Mouse (Mus musculus) erythroid progenitor cell, adult 5-6 weeks (primary cell): ENCODE measurements around the gene Hspa1l. TPM values are rescaled to one million over a fixed set of nuclear protein-coding genes. Genes with fewer than 3 reads are reported as not detected.
"Not testable (repeated sequence)": the region's sequence is repeated elsewhere in the genome, so short reads cannot be mapped to it uniquely, and the experiment has no call there.

Experiments
- ATAC-seq: replicated peaks from 2 replicates; pipeline ENCODE4 v1.8.0; 2016; ENCODE audit warnings: moderate number of reproducible peaks, mild to moderate bottlenecking, moderate TSS enrichment, inconsistent platforms; ENCODE audit not compliant: poor library complexity, low FRiP score, severe bottlenecking
- total RNA-seq, 2 experiments: library from RNA; stranded (forward) in 1 of 2; stranded (reverse) in 1 of 2; fragments of 150-400 nt in 1 of 2; fragments of 186-747, 209-891 nt in 1 of 2; gene quantifications; 2 replicates each; pipeline versions ENCODE4 v1.2.3 to v1.2.4; 2015 to 2017; ENCODE audit warnings: low replicate concordance in 2 of 2

Gene Hspa1l
- total RNA-seq, 2 experiments from 2014 or later: not detected

- ATAC-seq: no peak
Observed at GRCm38 (mm10) chr17:34950514-34951455, 21.7 kb upstream of the Hspa1l start.

- ATAC-seq: peak; percentile 27
Observed at GRCm38 (mm10) chr17:34951636-34952377, 20.7 kb upstream of the Hspa1l start.

DNA sequence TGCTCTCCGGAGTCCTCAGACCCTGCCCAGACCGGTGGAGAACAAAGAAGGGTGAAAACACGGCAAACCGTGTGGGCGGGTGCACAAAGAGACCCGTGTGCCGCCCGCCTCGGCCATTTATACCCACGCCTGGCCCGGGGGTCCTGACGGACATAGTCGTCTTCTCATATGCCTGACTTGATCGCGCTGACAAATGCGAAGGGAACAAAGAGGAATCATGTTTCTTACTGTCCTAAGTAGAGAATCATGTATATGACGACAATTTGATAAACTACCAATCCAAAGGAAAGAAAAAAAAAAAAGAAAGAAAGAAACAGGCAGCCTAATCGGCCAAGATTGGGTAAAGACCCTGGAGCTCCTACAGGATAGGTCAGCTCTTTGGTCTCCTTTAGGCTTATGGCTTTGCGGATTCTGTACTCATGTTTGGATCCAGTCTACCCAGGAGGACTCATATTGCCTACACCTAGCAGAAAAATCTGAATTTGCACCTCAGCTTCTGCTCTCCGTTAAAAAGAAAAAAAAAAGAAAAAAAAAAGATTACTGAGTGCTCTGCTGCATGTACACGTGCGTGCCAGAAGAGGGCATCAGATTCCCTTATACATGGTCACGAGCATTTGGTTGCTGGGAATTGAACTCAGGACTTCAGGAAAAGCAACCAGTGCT, 20.0 kb upstream of the Hspa1l start:
- peak; percentile 92 for ATAC-seq

GRCm38 (mm10) chr17:34953258-34953657, 19.2 kb upstream of the Hspa1l start:
- ATAC-seq: no peak

DNA sequence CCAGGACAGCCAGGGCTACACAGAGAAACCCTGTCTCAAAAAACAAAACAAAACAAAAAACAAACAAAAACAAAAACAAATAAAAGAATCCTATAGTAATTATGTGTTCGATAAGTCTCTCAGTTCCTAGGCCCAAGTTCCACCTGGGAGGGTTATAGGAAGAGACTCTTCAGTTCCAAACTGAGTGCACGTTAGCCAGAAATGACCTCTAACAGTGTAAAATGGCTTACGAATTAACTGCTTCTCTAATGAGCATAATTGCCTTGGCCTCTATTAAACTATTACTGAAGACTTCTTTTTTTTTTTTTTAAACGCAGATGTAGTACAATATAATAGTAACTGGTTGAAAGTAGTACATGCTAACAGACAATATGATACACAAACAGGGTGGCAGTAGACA, 18.6 kb upstream of the Hspa1l start:
- no peak for ATAC-seq

DNA sequence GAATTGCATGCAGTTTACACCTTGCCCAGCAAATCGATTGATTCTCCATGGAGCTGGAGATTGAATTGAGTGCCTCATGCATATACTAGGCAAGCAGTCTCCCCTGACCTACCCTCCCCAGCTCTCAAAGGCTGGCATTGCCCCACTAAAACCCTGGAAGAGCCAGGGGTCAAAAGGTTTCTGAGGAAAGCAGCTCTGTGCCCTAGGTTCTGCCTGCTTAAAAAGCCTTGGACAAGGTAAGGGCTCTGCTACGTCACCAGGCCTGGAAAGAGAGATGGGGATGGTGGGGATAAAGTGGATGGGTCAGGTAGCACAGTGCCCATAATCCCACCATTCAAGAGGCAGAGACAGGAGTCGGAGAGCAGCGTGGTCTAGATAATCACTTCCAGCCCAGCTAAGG, 17.7 kb upstream of the Hspa1l start:
- ATAC-seq: no peak

GRCm38 (mm10) chr17:34955884-34956283, 16.6 kb upstream of the Hspa1l start:
- no peak for ATAC-seq

DNA sequence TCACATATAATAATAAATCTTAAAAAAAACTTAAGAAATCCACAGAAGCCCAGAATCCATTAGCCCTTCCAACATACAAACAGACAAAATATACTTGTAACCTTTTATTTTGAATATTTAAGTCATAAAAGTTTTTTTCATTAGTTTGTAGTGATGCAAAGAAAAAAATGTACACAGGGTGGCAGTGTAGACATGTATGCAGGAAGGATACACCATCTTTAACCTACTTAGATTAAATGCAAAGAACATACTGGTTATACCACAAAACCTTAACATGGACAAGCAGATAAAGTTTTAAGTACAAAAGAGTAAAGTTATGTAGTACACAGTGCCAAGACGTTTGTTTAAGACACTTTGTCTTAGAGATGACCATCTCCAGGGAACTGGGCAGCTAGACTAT, 16.2 kb upstream of the Hspa1l start:
- ATAC-seq: no peak

GRCm38 (mm10) chr17:34957291-34957690, 15.2 kb upstream of the Hspa1l start:
- ATAC-seq: not testable (repeated sequence)

- ATAC-seq: not testable (repeated sequence)
Observed at GRCm38 (mm10) chr17:34957966-34958365, 14.5 kb upstream of the Hspa1l start.

DNA sequence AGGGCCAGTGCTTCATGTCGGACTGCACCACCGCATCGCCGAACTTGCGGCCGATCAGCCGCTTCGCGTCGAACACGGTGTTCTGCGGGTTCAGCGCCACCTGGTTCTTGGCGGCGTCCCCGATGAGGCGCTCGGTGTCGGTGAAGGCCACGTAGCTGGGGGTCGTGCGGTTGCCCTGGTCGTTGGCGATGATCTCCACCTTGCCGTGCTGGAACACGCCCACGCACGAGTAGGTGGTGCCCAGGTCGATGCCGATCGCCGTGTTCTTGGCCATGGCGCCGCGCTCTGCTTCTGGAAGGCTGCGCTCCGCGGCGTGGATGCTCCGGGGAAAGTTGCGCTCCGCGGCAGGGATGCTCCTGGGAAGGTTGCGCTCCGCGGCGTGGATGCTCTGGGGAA, 13.8 kb upstream of the Hspa1l start:
- ATAC-seq: peak; percentile 35

DNA sequence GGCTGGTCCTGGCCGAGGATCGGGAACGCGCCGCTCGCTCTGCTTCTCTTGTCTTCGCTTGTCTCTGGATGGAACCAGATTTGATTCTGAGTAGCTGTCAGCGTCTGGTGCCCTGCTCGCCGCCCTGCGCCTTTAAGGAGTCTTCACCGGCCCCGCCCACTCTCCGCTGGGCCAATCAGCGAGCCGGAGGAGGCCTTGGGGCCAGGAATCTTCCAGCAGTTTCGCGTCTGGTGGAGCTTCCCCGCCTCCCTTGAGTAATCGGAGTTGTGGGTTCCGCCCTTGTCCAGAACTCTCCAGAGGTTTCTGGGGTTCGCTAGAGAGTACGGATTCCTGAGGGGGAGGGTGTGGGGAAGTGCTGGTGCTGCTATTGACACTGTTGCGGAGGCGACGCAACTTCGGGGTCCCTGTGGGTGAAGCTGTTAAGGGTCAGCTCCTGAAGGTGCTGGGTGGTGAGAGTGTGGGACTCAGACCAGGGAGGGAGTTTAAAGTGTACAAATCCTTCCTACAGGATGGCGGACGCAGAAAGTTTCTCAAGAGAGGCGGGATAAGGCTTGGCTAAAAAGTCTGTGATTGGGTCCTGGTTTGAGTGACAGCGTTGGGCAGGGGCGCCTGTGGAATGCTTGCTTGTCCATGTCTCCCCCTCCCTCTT, 13.2 kb upstream of the Hspa1l start, which contains the start of gene Hspa1b:
Gene Hspa1b (minus strand): TSS at position 109 of the 649 bp plus-strand sequence.
- peak; percentile 97 for ATAC-seq

DNA sequence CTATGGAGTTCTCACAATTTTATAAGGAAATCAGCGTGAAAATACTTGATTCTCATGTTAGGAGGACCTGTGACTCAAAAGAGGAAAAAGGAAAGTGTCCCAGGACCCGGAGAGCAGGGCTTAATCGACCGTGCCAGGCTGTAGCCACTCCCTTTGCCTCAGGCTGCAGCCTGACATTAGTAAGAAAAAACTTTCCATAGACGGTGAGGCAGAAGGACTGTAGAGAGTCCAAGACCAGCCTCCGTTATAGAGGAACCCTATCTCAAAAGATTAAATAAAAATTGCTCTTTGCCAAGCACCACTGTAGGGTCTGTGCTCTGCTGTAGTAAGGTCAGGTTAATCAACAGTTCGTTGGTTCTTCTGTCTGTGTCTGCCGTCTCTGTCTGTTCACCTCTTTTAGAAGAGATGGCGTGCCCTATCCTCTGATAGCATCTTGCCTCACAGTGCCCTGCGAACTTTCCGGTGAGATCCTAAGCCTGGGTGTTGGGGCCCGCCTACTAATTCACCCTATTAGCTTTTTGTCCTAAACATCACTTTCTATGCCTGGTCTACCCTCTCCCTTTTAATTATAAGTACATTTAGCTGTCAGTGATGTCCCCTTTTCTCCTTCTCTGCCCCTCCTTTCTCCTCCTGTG, 12.5 kb upstream of the Hspa1l start:
- 0 out of 2 replicates have a peak, but pooled peaks have one; percentile 27 for ATAC-seq

GRCm38 (mm10) chr17:34960702-34961493, 11.6 kb upstream of the Hspa1l start:
- ATAC-seq: no peak

- ATAC-seq: no peak
Observed at GRCm38 (mm10) chr17:34962125-34962524, 10.4 kb upstream of the Hspa1l start.

DNA sequence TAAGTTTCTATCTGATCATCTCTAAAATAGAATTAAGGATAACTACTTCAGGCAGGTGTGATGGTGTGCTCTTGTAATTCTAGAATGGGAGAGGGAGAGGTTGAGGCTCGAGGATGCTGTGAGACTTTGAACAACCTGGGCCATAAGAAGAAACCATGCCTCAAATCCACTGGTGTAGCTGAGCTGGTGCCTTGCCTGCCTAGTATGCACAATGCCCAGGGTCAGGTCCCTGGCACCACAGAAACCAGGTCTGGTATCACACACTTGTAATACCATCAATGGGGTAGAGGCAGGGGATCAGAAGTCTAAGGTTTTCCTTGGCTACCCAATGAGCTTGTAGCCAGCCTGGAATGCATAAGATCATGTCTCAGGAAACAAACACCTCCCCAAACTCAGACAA, 9.7 kb upstream of the Hspa1l start:
- no peak for ATAC-seq

- no peak for ATAC-seq
Observed at GRCm38 (mm10) chr17:34964640-34965049, 7.9 kb upstream of the Hspa1l start.

DNA sequence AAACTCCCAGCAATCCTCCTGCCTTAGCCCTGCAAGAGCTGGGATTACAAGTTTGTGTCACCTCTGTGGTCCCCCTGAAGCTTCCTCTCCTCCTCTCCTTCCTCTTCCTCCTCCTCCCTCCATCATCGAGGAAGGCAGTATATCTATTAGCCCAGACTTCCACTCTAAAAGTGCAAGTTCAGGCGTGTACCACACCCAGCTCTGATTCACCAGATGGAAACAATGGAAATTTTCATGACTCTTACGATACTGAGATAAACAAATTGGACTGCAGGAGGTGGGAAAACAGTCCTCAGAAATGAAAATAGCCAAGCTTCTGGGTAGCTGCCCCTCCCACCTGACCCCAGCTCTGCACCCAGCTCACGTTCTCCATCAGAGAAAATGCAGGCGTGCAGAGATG, 6.9 kb upstream of the Hspa1l start:
- no peak for ATAC-seq
